ENCODE assay signal across 9 mouse cellular contexts in genomic region chr11:103111881-103112551, GRCm38 (mm10). TPM values are rescaled to one million over a fixed set of nuclear protein-coding genes. Genes with fewer than 3 reads are reported as not detected.
DNase-seq lines count a peak whose midpoint lies in the region; ATAC-seq lines count a peak whose summit lies in the region.
"Had no signal": no experiment of that assay in that cellular context is flagged by ENCODE, and none has a peak within 500 bp of the region (broad histone marks: within the 10 kb centered on the region; RNA-seq: fewer than 3 reads in every experiment).

No protein-coding gene starts in this region.

- peak overlapping the region; percentile 60 for H3K4me2 ChIP-seq in embryonic facial prominence, embryonic 14.5 days (ENCODE audit: low read depth, low read length)
- peak overlapping the region; percentile 80 for H3K4me2 ChIP-seq in heart, embryonic 12.5 days
- peak overlapping the region; percentile 76 for H3K4me2 ChIP-seq in kidney, embryonic 15.5 days
- peak overlapping the region; percentile 70 for H3K4me2 ChIP-seq in stomach, embryonic 16.5 days (ENCODE audit: low read depth, low read length)

- peak; percentile 3; the same call in 1 of the 2 replicates for ATAC-seq in embryonic facial prominence, embryonic 14.5 days (ENCODE audit: low read depth)
- no peak for ATAC-seq in heart, embryonic 12.5 days (ENCODE audit: insufficient number of reproducible peaks, low FRiP score)
- no peak for ATAC-seq in kidney, embryonic 15.5 days (replicated peaks; ENCODE audit: low FRiP score)
- ATAC-seq in stomach, embryonic 16.5 days (ENCODE audit: insufficient read depth, low FRiP score), result peak; percentile 9; the same call in 1 of the 2 replicates

- H3K9ac ChIP-seq in embryonic facial prominence, embryonic 14.5 days (ENCODE audit: low read depth, low read length), result peak overlapping the region; percentile 60
- peak overlapping the region; percentile 60 for H3K9ac ChIP-seq in heart, embryonic 12.5 days
- peak overlapping the region; percentile 47 for H3K9ac ChIP-seq in kidney, embryonic 15.5 days
- peak overlapping the region; percentile 73 for H3K9ac ChIP-seq in stomach, embryonic 16.5 days (ENCODE audit: low read length)

- H3K27me3 ChIP-seq in embryonic facial prominence, embryonic 14.5 days (replicated peaks; ENCODE audit: control insufficient read depth, insufficient read depth, low read length), result no peaks in the 10 kb centered on the region
- no peaks in the 10 kb centered on the region for H3K27me3 ChIP-seq in heart, embryonic 12.5 days (replicated peaks)
- H3K27me3 ChIP-seq in kidney, embryonic 15.5 days, result no peaks in the 10 kb centered on the region
- no peaks in the 10 kb centered on the region for H3K27me3 ChIP-seq in stomach, embryonic 16.5 days (ENCODE audit: control insufficient read depth, insufficient read depth, low read length)
- H3K27me3 ChIP-seq: CH12.LX had no signal

- DNase-seq in left cerebral cortex, postnatal 4 days, result peak; percentile 41
- DNase-seq in left cerebral cortex, postnatal 36 days (ENCODE audit: low spot score in 2 of 2), result no peak
- peak; percentile 89 for DNase-seq in embryonic facial prominence, embryonic 14.5 days (ENCODE audit: low spot score)
- peak; percentile 87 for DNase-seq in lung, postnatal 10 days
- DNase-seq in spleen, adult 12 weeks (ENCODE audit: low spot score), result no peak

- under 1% methylated on average over 28 of the region's 28 CpGs for WGBS in embryonic facial prominence, embryonic 14.5 days
- WGBS in heart, embryonic 12.5 days, result under 1% methylated on average over 28 of the region's 28 CpGs
- 1% methylated on average over 28 of the region's 28 CpGs for WGBS in kidney, embryonic 15.5 days
- WGBS in stomach, embryonic 16.5 days, result 2% methylated on average over 28 of the region's 28 CpGs

- intact Hi-C loops in left cerebral cortex, postnatal 4 days (cut with DNase I), result no loop called here
- intact Hi-C loops in left cerebral cortex, postnatal 36 days (cut with DNase I), result no loop called here

- peak overlapping the region; percentile 40 for H3K4me3 ChIP-seq in embryonic facial prominence, embryonic 14.5 days (ENCODE audit: low read depth, low read length)
- H3K4me3 ChIP-seq in heart, embryonic 12.5 days, result peak overlapping the region; percentile 39
- H3K4me3 ChIP-seq in kidney, embryonic 15.5 days (replicated peaks), result peak overlapping the region; percentile 46
- H3K4me3 ChIP-seq in stomach, embryonic 16.5 days (replicated peaks; ENCODE audit: low read length), result peak overlapping the region; percentile 39

- peak overlapping the region; percentile 35 for H3K27ac ChIP-seq in embryonic facial prominence, embryonic 14.5 days (replicated peaks; ENCODE audit: low read depth, low read length)
- H3K27ac ChIP-seq in heart, embryonic 12.5 days (ENCODE audit: poor library complexity, severe bottlenecking), result peak overlapping the region; percentile 7; the same call in 1 of the 2 replicates
- H3K27ac ChIP-seq in kidney, embryonic 15.5 days, result peak overlapping the region; percentile 79
- peak overlapping the region; percentile 93 for H3K27ac ChIP-seq in stomach, embryonic 16.5 days (ENCODE audit: low read length)

- H3K9me3 ChIP-seq in embryonic facial prominence, embryonic 14.5 days (ENCODE audit: control insufficient read depth, low read length), result no peaks in the 10 kb centered on the region
- H3K9me3 ChIP-seq in heart, embryonic 12.5 days (replicated peaks), result no peaks in the 10 kb centered on the region
- H3K9me3 ChIP-seq in kidney, embryonic 15.5 days (replicated peaks), result no peaks in the 10 kb centered on the region
- no peaks in the 10 kb centered on the region for H3K9me3 ChIP-seq in stomach, embryonic 16.5 days (replicated peaks; ENCODE audit: control insufficient read depth, low read length)

- H3K36me3 ChIP-seq in embryonic facial prominence, embryonic 14.5 days (ENCODE audit: control insufficient read depth, insufficient read depth, low read length), result no peaks in the 10 kb centered on the region
- no peaks in the 10 kb centered on the region for H3K36me3 ChIP-seq in heart, embryonic 12.5 days
- no peaks in the 10 kb centered on the region for H3K36me3 ChIP-seq in kidney, embryonic 15.5 days
- H3K36me3 ChIP-seq in stomach, embryonic 16.5 days (ENCODE audit: control insufficient read depth, insufficient read depth, low read length), result no peaks in the 10 kb centered on the region

- peaks cover 19% of the 10 kb centered on the region for H3K4me1 ChIP-seq in embryonic facial prominence, embryonic 14.5 days (ENCODE audit: control insufficient read depth, insufficient read depth, low read length)
- H3K4me1 ChIP-seq in heart, embryonic 12.5 days (replicated peaks), result peaks cover 19% of the 10 kb centered on the region
- H3K4me1 ChIP-seq in kidney, embryonic 15.5 days, result peaks cover 39% of the 10 kb centered on the region
- peaks cover 33% of the 10 kb centered on the region for H3K4me1 ChIP-seq in stomach, embryonic 16.5 days (ENCODE audit: control insufficient read depth, insufficient read depth, low read length)

RNA-seq across cellular contexts. Expression of gene Hexim1, which starts 4.0 kb away (rescaled TPM):
- 10 to 100 TPM; 22.9 to 23.2 TPM for total RNA-seq in left cerebral cortex, postnatal 4 days (2021)
- total RNA-seq in left cerebral cortex, postnatal 36 days (2021), result 10 to 100 TPM; 42.8 to 51.6 TPM
- 7.3 and 8.9 TPM in 2 replicates for polyA plus RNA-seq in embryonic facial prominence, embryonic 14.5 days (2014; fragmentation: Nextera tagmentation; extraction: Ambion mirVana)
- polyA plus RNA-seq in heart, embryonic 12.5 days (2016; fragmentation: Nextera tagmentation; extraction: Ambion mirVana), result 2.8 and 3.0 TPM in 2 replicates
- 5.0 and 5.5 TPM in 2 replicates for polyA plus RNA-seq in kidney, embryonic 15.5 days (2015; fragmentation: Nextera tagmentation; extraction: Ambion mirVana)
- 4.7 and 5.7 TPM in 2 replicates for polyA plus RNA-seq in stomach, embryonic 16.5 days (2015; fragmentation: Nextera tagmentation; extraction: Ambion mirVana)

RNA-seq across cellular contexts. Expression of gene Acbd4, which starts 10.5 kb away (rescaled TPM):
- 10 to 100 TPM; 31.7 to 41.3 TPM for total RNA-seq in left cerebral cortex, postnatal 4 days (2021)
- 10 to 100 TPM; 72.3 to 80.3 TPM for total RNA-seq in left cerebral cortex, postnatal 36 days (2021)
- 15.0 and 21.4 TPM in 2 replicates for polyA plus RNA-seq in embryonic facial prominence, embryonic 14.5 days (2014; fragmentation: Nextera tagmentation; extraction: Ambion mirVana)
- 13.5 and 13.8 TPM in 2 replicates for polyA plus RNA-seq in heart, embryonic 12.5 days (2016; fragmentation: Nextera tagmentation; extraction: Ambion mirVana)
- 19.4 and 25.3 TPM in 2 replicates for polyA plus RNA-seq in kidney, embryonic 15.5 days (2015; fragmentation: Nextera tagmentation; extraction: Ambion mirVana)
- polyA plus RNA-seq in stomach, embryonic 16.5 days (2015; fragmentation: Nextera tagmentation; extraction: Ambion mirVana), result 31.0 and 36.4 TPM in 2 replicates

RNA-seq across cellular contexts. Expression of gene Plcd3, which starts 10.6 kb away (rescaled TPM):
- 10 to 100 TPM; 11.1 to 13.8 TPM for total RNA-seq in left cerebral cortex, postnatal 4 days (2021)
- 10 to 100 TPM; 16.1 to 19.3 TPM for total RNA-seq in left cerebral cortex, postnatal 36 days (2021)
- polyA plus RNA-seq in embryonic facial prominence, embryonic 14.5 days (2014; fragmentation: Nextera tagmentation; extraction: Ambion mirVana), result 3.0 and 3.2 TPM in 2 replicates
- polyA plus RNA-seq in heart, embryonic 12.5 days (2016; fragmentation: Nextera tagmentation; extraction: Ambion mirVana), result 5.8 and 6.6 TPM in 2 replicates
- 6.2 and 6.4 TPM in 2 replicates for polyA plus RNA-seq in kidney, embryonic 15.5 days (2015; fragmentation: Nextera tagmentation; extraction: Ambion mirVana)
- polyA plus RNA-seq in stomach, embryonic 16.5 days (2015; fragmentation: Nextera tagmentation; extraction: Ambion mirVana), result 5.2 and 6.5 TPM in 2 replicates

RNA-seq across cellular contexts. Expression of gene Hexim2, which starts 20.2 kb away (rescaled TPM):
- total RNA-seq in left cerebral cortex, postnatal 4 days (2021), result 10 to 100 TPM; 19.0 to 24.2 TPM
- total RNA-seq in left cerebral cortex, postnatal 36 days (2021), result 10 to 100 TPM; 13.2 to 16.6 TPM
- polyA plus RNA-seq in embryonic facial prominence, embryonic 14.5 days (2014; fragmentation: Nextera tagmentation; extraction: Ambion mirVana), result 6.8 and 9.5 TPM in 2 replicates
- 7.8 and 8.4 TPM in 2 replicates for polyA plus RNA-seq in heart, embryonic 12.5 days (2016; fragmentation: Nextera tagmentation; extraction: Ambion mirVana)
- polyA plus RNA-seq in kidney, embryonic 15.5 days (2015; fragmentation: Nextera tagmentation; extraction: Ambion mirVana), result 9.2 and 10.7 TPM in 2 replicates
- polyA plus RNA-seq in stomach, embryonic 16.5 days (2015; fragmentation: Nextera tagmentation; extraction: Ambion mirVana), result 6.3 and 7.9 TPM in 2 replicates

RNA-seq across cellular contexts. Expression of gene Fmnl1, which starts 58.9 kb away (rescaled TPM):
- 10 to 100 TPM; 34.8 to 39.1 TPM for total RNA-seq in left cerebral cortex, postnatal 4 days (2021)
- total RNA-seq in left cerebral cortex, postnatal 36 days (2021), result 100 to 1,000 TPM; 129 to 172 TPM
- polyA plus RNA-seq in embryonic facial prominence, embryonic 14.5 days (2014; fragmentation: Nextera tagmentation; extraction: Ambion mirVana), result 3.3 and 3.5 TPM in 2 replicates
- polyA plus RNA-seq in heart, embryonic 12.5 days (2016; fragmentation: Nextera tagmentation; extraction: Ambion mirVana), result 1.1 and 1.7 TPM in 2 replicates
- polyA plus RNA-seq in kidney, embryonic 15.5 days (2015; fragmentation: Nextera tagmentation; extraction: Ambion mirVana), result 2.2 and 3.8 TPM in 2 replicates
- 3.5 and 4.4 TPM in 2 replicates for polyA plus RNA-seq in stomach, embryonic 16.5 days (2015; fragmentation: Nextera tagmentation; extraction: Ambion mirVana)

Comparison
In these comparisons a context has a peak if more than half of its experiments do, and no peak if none do; other contexts are left out.
1. DNase-seq: peak in left cerebral cortex, postnatal 4 days (single experiment), embryonic facial prominence, embryonic 14.5 days (single experiment) and lung, postnatal 10 days (single experiment); none in left cerebral cortex, postnatal 36 days (0 of 2) and spleen, adult 12 weeks (single experiment).
2. ATAC-seq: peak in embryonic facial prominence, embryonic 14.5 days (single experiment) and stomach, embryonic 16.5 days (single experiment); none in heart, embryonic 12.5 days (single experiment) and kidney, embryonic 15.5 days (single experiment).
3. H3K27ac ChIP-seq: peak in every context shown above with its lines; median percentile 93 in stomach, embryonic 16.5 days; 79 in kidney, embryonic 15.5 days; 35 in embryonic facial prominence, embryonic 14.5 days; 7 in heart, embryonic 12.5 days.
4. Peak in every context shown above with its lines, with median percentiles within 50 percentile points of each other: H3K4me2 ChIP-seq, H3K4me3 ChIP-seq and H3K9ac ChIP-seq.